Mouse (Mus musculus) MEL (cell line): ENCODE measurements around the gene Nnat. TPM values are rescaled to one million over a fixed set of nuclear protein-coding genes. Genes with fewer than 3 reads are reported as not detected.

ENCODE experiments used
- DNase-seq: peaks from one replicate; pipeline ENCODE4 v3.0.0; 2011; ENCODE audit warnings: low read depth, low spot score
- H3K27ac ChIP-seq: 2 replicates; pipeline ENCODE4 v1.5.1; 2012; ENCODE audit warnings: low read depth, mild to moderate bottlenecking, control low read depth, low read length, moderate library complexity; ENCODE audit not compliant: control insufficient read depth
- H3K27me3 ChIP-seq, 2 experiments: fragments of 150-350 bp in 1 of 2; sonication (generic) in 1 of 2; 2 replicates each; pipeline ENCODE4 v1.6.1; 2012; ENCODE audit warnings: low read length in 2 of 2, mild to moderate bottlenecking in 2 of 2, improper control_type of control experiment in 1 of 2, moderate library complexity in 1 of 2; ENCODE audit not compliant: insufficient read depth in 2 of 2, control insufficient read depth in 1 of 2
- H3K36me3 ChIP-seq, 2 experiments: 2 replicates each; pipeline ENCODE4 v1.6.1; 2012 to 2014; ENCODE audit warnings: low read length in 2 of 2, improper control_type of control experiment in 1 of 2, inconsistent platforms in 1 of 2, mild to moderate bottlenecking in 1 of 2; ENCODE audit not compliant: insufficient read depth in 2 of 2, control insufficient read depth in 1 of 2
- H3K4me1 ChIP-seq, 2 experiments: fragments of 150-350 bp in 1 of 2; sonication (generic) in 1 of 2; 2 replicates each; pipeline ENCODE4 v1.6.1; 2012; ENCODE audit warnings: low read length in 2 of 2, improper control_type of control experiment in 1 of 2, mild to moderate bottlenecking in 1 of 2; ENCODE audit not compliant: insufficient read depth in 2 of 2, control insufficient read depth in 1 of 2
- H3K4me3 ChIP-seq, 2 experiments: fragments of 150-350 bp in 1 of 2; sonication (generic) in 1 of 2; 2 replicates each; pipeline ENCODE4 v1.5.1; 2012; ENCODE audit warnings: low read depth in 2 of 2, low read length in 2 of 2, mild to moderate bottlenecking in 2 of 2, moderate library complexity in 2 of 2, control low read depth in 1 of 2, improper control_type of control experiment in 1 of 2; ENCODE audit not compliant: control insufficient read depth in 1 of 2, insufficient read depth in 1 of 2
- H3K79me2 ChIP-seq: 2 replicates; pipeline ENCODE4 v1.6.1; 2012; ENCODE audit warnings: mild to moderate bottlenecking, low read length, moderate library complexity; ENCODE audit not compliant: control insufficient read depth, poor library complexity, insufficient read depth
- H3K9ac ChIP-seq: 2 replicates; pipeline ENCODE4 v1.6.1; 2012; ENCODE audit warnings: low read depth, mild to moderate bottlenecking, control low read depth, low read length, moderate library complexity; ENCODE audit not compliant: control insufficient read depth, poor library complexity, severe bottlenecking
- H3K9me3 ChIP-seq: fragments of 150-350 bp; sonication (generic); replicated peaks from 2 replicates; pipeline ENCODE4 v1.6.1; 2012; ENCODE audit warnings: mild to moderate bottlenecking, low read length, improper control_type of control experiment, moderate library complexity; ENCODE audit not compliant: insufficient read depth
- CHD1 ChIP-seq: IDR thresholded peaks from 2 replicates; pipeline ENCODE4 v1.6.1; 2012; ENCODE audit warnings: low read depth, mild to moderate bottlenecking, inconsistent platforms, low read length, improper control_type of control experiment
- CHD2 ChIP-seq: IDR thresholded peaks from 2 replicates; pipeline ENCODE4 v1.6.1; 2011; ENCODE audit warnings: low read length, improper control_type of control experiment
- CTCF ChIP-seq, 3 experiments: IDR thresholded peaks in 2 of 3; conservative IDR thresholded peaks in 1 of 3; 2 replicates each; pipeline ENCODE4 v1.5.1; 2011 to 2012; ENCODE audit warnings: low read length in 3 of 3, low read depth in 2 of 3, mild to moderate bottlenecking in 2 of 3, improper control_type of control experiment in 1 of 3, inconsistent platforms in 1 of 3, mixed read lengths in 1 of 3, moderate library complexity in 1 of 3; ENCODE audit not compliant: control insufficient read depth in 1 of 3, insufficient read depth in 1 of 3, poor library complexity in 1 of 3, severe bottlenecking in 1 of 3
- ELF1 ChIP-seq: IDR thresholded peaks from 2 replicates; pipeline ENCODE4 v1.6.1; 2014; ENCODE audit warnings: low read depth, mild to moderate bottlenecking, inconsistent platforms, low read length, improper control_type of control experiment, moderate library complexity
- EP300 ChIP-seq, 2 experiments: IDR thresholded peaks; 2 replicates each; pipeline ENCODE4 v1.6.1; 2011; ENCODE audit warnings: improper control_type of control experiment in 2 of 2, low read length in 2 of 2, low read depth in 1 of 2, mild to moderate bottlenecking in 1 of 2
- GABPA ChIP-seq: IDR thresholded peaks from 2 replicates; pipeline ENCODE4 v1.6.1; 2012; ENCODE audit warnings: low read depth, mild to moderate bottlenecking, inconsistent platforms, low read length, improper control_type of control experiment, moderate library complexity
- GATA1 ChIP-seq: IDR thresholded peaks from 2 replicates; pipeline ENCODE4 v1.6.1; 2011; ENCODE audit warnings: low read depth, low read length, improper control_type of control experiment
- HCFC1 ChIP-seq: IDR thresholded peaks from 2 replicates; pipeline ENCODE4 v1.6.1; 2012; ENCODE audit warnings: low read depth, mild to moderate bottlenecking, inconsistent platforms, low read length, improper control_type of control experiment, moderate library complexity
- KAT2A ChIP-seq: conservative IDR thresholded peaks from 2 replicates; pipeline ENCODE4 v1.6.1; 2012; ENCODE audit warnings: low read depth, low read length, improper control_type of control experiment, inconsistent platforms
- MAZ ChIP-seq: IDR thresholded peaks from 2 replicates; pipeline ENCODE4 v1.6.1; 2012; ENCODE audit warnings: low read depth, mild to moderate bottlenecking, inconsistent platforms, low read length, improper control_type of control experiment
- MEF2A ChIP-seq: IDR thresholded peaks from 2 replicates; pipeline ENCODE4 v1.6.1; 2014; ENCODE audit warnings: low read depth, mild to moderate bottlenecking, inconsistent platforms, low read length, improper control_type of control experiment; ENCODE audit not compliant: poor library complexity, insufficient replicate concordance, severe bottlenecking; ENCODE audit errors: extremely low read depth
- MXI1 ChIP-seq: IDR thresholded peaks from 2 replicates; pipeline ENCODE4 v1.6.1; 2011; ENCODE audit warnings: mild to moderate bottlenecking, low read depth, low read length, improper control_type of control experiment
- MYC ChIP-seq: IDR thresholded peaks from 2 replicates; pipeline ENCODE4 v1.6.1; 2011; ENCODE audit warnings: low read depth, mild to moderate bottlenecking, low read length, improper control_type of control experiment, moderate library complexity
- NELFE ChIP-seq: IDR thresholded peaks from 2 replicates; pipeline ENCODE4 v1.6.1; 2011; ENCODE audit warnings: low read depth, low read length, improper control_type of control experiment
- NRF1 ChIP-seq: IDR thresholded peaks from 2 replicates; pipeline ENCODE4 v1.6.1; 2014; ENCODE audit warnings: low read depth, mild to moderate bottlenecking, inconsistent platforms, low read length, improper control_type of control experiment, moderate library complexity; ENCODE audit not compliant: poor library complexity, insufficient read depth, severe bottlenecking
- POLR2A ChIP-seq, 2 experiments: IDR thresholded peaks; 2 replicates each; pipeline ENCODE4 v1.6.1; 2011 to 2012; ENCODE audit warnings: low read length in 2 of 2, mild to moderate bottlenecking in 2 of 2, control low read depth in 1 of 2, improper control_type of control experiment in 1 of 2, low read depth in 1 of 2, moderate library complexity in 1 of 2; ENCODE audit not compliant: control insufficient read depth in 1 of 2, insufficient read depth in 1 of 2, poor library complexity in 1 of 2
- POLR2AphosphoS2 ChIP-seq: IDR thresholded peaks from 2 replicates; pipeline ENCODE4 v1.6.1; 2011; ENCODE audit warnings: low read length, improper control_type of control experiment
- RAD21 ChIP-seq: IDR thresholded peaks from 2 replicates; pipeline ENCODE4 v1.6.1; 2011; ENCODE audit warnings: mild to moderate bottlenecking, low read depth, low read length, improper control_type of control experiment
- RCOR1 ChIP-seq: IDR thresholded peaks from 2 replicates; pipeline ENCODE4 v1.6.1; 2012; ENCODE audit warnings: low read depth, mild to moderate bottlenecking, inconsistent platforms, low read length, improper control_type of control experiment
- SIN3A ChIP-seq: IDR thresholded peaks from 2 replicates; pipeline ENCODE4 v1.6.1; 2012; ENCODE audit warnings: low read length, improper control_type of control experiment, inconsistent platforms
- TAL1 ChIP-seq: IDR thresholded peaks from 2 replicates; pipeline ENCODE4 v1.6.1; 2012; ENCODE audit warnings: mild to moderate bottlenecking, inconsistent platforms, low read length, moderate library complexity, mixed read lengths
- TBP ChIP-seq: IDR thresholded peaks from 2 replicates; pipeline ENCODE4 v1.8.0; 2011; ENCODE audit warnings: low read depth, low read length, improper control_type of control experiment
- TCF12 ChIP-seq: IDR thresholded peaks from 2 replicates; pipeline ENCODE4 v1.6.1; 2014; ENCODE audit warnings: low read depth, mild to moderate bottlenecking, inconsistent platforms, low read length, improper control_type of control experiment, moderate library complexity
- USF1 ChIP-seq: IDR thresholded peaks from 2 replicates; pipeline ENCODE4 v1.6.1; 2014; ENCODE audit warnings: low read depth, mild to moderate bottlenecking, inconsistent platforms, low read length, improper control_type of control experiment, moderate library complexity
- ZMIZ1 ChIP-seq: IDR thresholded peaks from 2 replicates; pipeline ENCODE4 v1.6.1; 2012; ENCODE audit warnings: low read depth, mild to moderate bottlenecking, inconsistent platforms, low read length, improper control_type of control experiment, moderate library complexity
- polyA plus RNA-seq, 2 experiments: library from polyadenylated mRNA; stranded (reverse) in 1 of 2; unstranded in 1 of 2; fragments of >175 nt in 1 of 2; fragments of >200 nt in 1 of 2; gene quantifications; 2 replicates each; pipeline versions ENCODE4 v1.2.1 to v1.2.4; 2012; ENCODE audit warnings: low replicate concordance in 2 of 2, low read depth in 1 of 2; ENCODE audit not compliant: insufficient read length in 2 of 2, insufficient read depth in 1 of 2, missing spikeins in 1 of 2
- total RNA-seq: library from RNA; depleted of rRNA; stranded (reverse); fragments of 300-350 nt; gene quantifications from 2 replicates; pipeline ENCODE4 v1.2.3, GENCODE M21; 2012

The Nnat gene
- total and polyA plus RNA-seq, 3 experiments = 0.92 to 1.5 TPM; not detected in 1

- peaks cover 2 to 5% of the 10 kb centered on the region in 2 experiments for H3K27me3 ChIP-seq
- peak; percentile 55 for DNase-seq
- H3K36me3 ChIP-seq = no peaks in the 10 kb centered on the region
- H3K9ac ChIP-seq = no peak overlapping the region
- H3K9me3 ChIP-seq = no peaks in the 10 kb centered on the region
- no peaks in the 10 kb centered on the region for H3K79me2 ChIP-seq
- TF ChIP-seq GABPA (no peak), HCFC1 (0 out of 2 replicates have a peak, but pooled peaks have one; percentile 38), TCF12 (no peak), EP300 (IDR thresholded peaks at IDR 0.05; ENCODE audit: low read depth in 1 of 2, low read length in 2 of 2) (no peak), MYC (no peak), ELF1 (no peak), RAD21 (no peak), NRF1 (no peak), RCOR1 (no peak), CTCF (IDR thresholded peaks at IDR 0.05 in 2 of 3, conservative IDR thresholded peaks at IDR 0.05 in 1 of 3; ENCODE audit: control insufficient read depth in 1 of 3, insufficient read depth in 1 of 3, low read depth in 2 of 3, low read length in 3 of 3, poor library complexity in 1 of 3, severe bottlenecking in 1 of 3) (peak in 1 of 3 experiments; percentile 4; a peak in 1 of 6 replicates), MXI1 (no peak), CHD1 (no peak), POLR2AphosphoS2 (no peak), SIN3A (no peak), CHD2 (no peak), MEF2A (no peak), GATA1 (no peak), KAT2A (no peak), POLR2A (IDR thresholded peaks at IDR 0.05; ENCODE audit: control insufficient read depth in 1 of 2, insufficient read depth in 1 of 2, low read depth in 1 of 2, low read length in 2 of 2, poor library complexity in 1 of 2) (peak in 1 of 2 experiments; percentile 42; a peak in 1 of 4 replicates), MAZ (no peak), NELFE (peak; percentile 40; the same call in 1 of the 2 replicates), TAL1 (no peak), TBP (0 out of 2 replicates have a peak, but pooled peaks have one; percentile 24), USF1 (no peak), ZMIZ1 (no peak)
- H3K4me1 ChIP-seq = no peaks in the 10 kb centered on the region; a peak in 2 of 4 replicates
- no peak overlapping the region for H3K4me3 ChIP-seq
- no peak overlapping the region for H3K27ac ChIP-seq
Measured at GRCm38 (mm10) chr2:157596876-157597566, 37.1 kb downstream of the Nnat start.
